Mouse (Mus musculus) lung, adult 2 months (tissue): ENCODE data around the gene Plce1. TPM values are rescaled to one million over a fixed set of nuclear protein-coding genes. Genes with fewer than 3 reads are reported as not detected.

ENCODE experiments used
- DNase-seq: peaks from one replicate; pipeline ENCODE4 v3.0.0; 2022
- H3K4me1 ChIP-seq: fragments of 200-500 bp; 2 replicates; pipeline ENCODE4 v1.6.1; 2011; ENCODE audit warnings: low read length; ENCODE audit not compliant: control insufficient read depth, insufficient read depth
- H3K4me3 ChIP-seq: fragments of 200-500 bp; replicated peaks from 2 replicates; pipeline ENCODE3; 2011; ENCODE audit warnings: low read depth, mild to moderate bottlenecking, control low read depth, low read length; ENCODE audit errors: extremely low read depth
- CTCF ChIP-seq: fragments of 200-500 bp; IDR thresholded peaks from 2 replicates; pipeline ENCODE4 v1.5.1; 2011; ENCODE audit warnings: mild to moderate bottlenecking, low read length, control low read depth; ENCODE audit not compliant: insufficient read depth
- POLR2A ChIP-seq: fragments of 200-500 bp; IDR thresholded peaks from 2 replicates; pipeline ENCODE4 v1.6.1; 2011; ENCODE audit warnings: low read depth, mild to moderate bottlenecking, control low read depth, low read length, borderline replicate concordance; ENCODE audit errors: extremely low read depth
- WGBS: fragments of 180-500 bp; shearing (Covaris S2); methylation state at CpG from one replicate; pipeline ENCODE4 v1.1.7; 2018; 5-methylcytosine and 5-hydroxymethylcytosine counted together
- polyA plus RNA-seq: library from polyadenylated mRNA; depleted of rRNA; stranded (reverse); fragments of >200 nt; gene quantifications from 2 replicates; pipeline ENCODE4 v1.2.3, GENCODE M21; 2012

The Plce1 gene
- polyA plus RNA-seq, 1 experiment, result 9.0 TPM

DNA sequence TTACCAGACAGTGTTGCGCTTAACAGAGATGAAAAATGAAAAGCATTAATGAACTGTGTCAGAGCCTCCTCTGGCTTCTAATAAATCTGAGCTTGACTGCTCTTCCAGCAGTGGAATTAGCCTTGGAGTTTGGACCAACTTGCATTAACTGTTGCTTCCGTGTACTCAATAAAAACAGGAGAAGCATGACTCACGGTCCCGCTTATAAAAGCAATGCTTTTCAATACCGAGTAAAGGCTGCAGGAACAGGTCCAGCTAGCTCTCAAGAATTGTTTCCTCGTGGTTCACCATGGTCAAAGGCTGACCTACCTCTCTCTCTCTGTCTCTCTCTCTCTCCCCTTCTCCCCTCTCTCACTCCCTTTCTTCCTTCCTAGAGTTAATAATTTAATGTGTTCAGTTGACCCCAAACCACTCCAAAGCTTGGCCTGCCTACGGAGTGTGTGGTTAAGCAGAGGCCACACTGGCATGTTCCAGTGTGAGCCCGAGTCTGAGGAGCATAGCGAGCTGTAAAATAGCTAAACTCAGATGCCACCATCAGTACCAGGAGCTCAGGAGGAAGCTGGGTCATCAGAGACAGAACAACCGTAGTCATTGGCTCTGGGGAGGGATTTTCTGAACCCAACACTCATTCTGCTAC is 10.5 kb upstream of the Plce1 start:
- WGBS, result 69% methylated on average over 10 of the region's 10 CpGs
- H3K4me1 ChIP-seq, result no peaks in the 10 kb centered on the region
- DNase-seq, result no peak
- no peak overlapping the region for H3K4me3 ChIP-seq
- TF ChIP-seq CTCF (no peak), POLR2A (no peak)

- Histone ChIP-seq H3K4me3 (no peak overlapping the region), H3K4me1 (no peaks in the 10 kb centered on the region)
- peak; percentile 49 for DNase-seq
- TF ChIP-seq POLR2A, result no peak
- no peak for TF ChIP-seq CTCF
- 43% methylated on average over 7 of the region's 7 CpGs for WGBS
These were observed 5.5 kb upstream of the Plce1 start for GRCm38 (mm10) chr19:38475394-38475793.

GRCm38 (mm10) chr19:38478286-38478685 is 2.6 kb upstream of the Plce1 start:
- H3K4me1 ChIP-seq, result no peaks in the 10 kb centered on the region
- TF ChIP-seq CTCF (no peak), POLR2A (no peak)
- H3K4me3 ChIP-seq, result no peak overlapping the region
- 61% methylated on average over 5 of the region's 5 CpGs for WGBS
- no peak for DNase-seq

DNA sequence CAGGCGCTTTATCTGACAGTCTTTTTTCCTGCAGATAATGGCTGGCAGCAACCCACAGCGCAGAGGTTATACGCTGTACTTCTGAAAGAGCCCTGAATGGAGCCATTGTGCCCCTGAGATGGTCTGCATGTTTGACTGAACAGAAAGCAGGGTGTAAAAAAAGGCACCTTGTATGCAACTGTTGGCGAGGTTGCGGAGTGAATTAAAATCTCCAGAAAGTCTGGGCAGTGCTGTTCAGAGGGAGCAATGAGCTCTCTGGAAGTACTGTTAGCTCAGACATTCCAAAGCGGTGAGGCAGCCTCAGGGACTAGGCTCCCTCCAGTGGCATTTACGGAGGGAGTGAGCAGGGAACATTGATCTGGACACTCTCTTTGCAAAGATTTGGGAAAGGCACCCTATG is 2.0 kb upstream of the Plce1 start:
- DNase-seq, result no peak
- TF ChIP-seq CTCF (peak; percentile 16; the same call in 1 of the 2 replicates), POLR2A (no peak)
- WGBS, result 36% methylated on average over 7 of the region's 7 CpGs
- H3K4me1 ChIP-seq, result no peaks in the 10 kb centered on the region
- H3K4me3 ChIP-seq, result no peak overlapping the region

DNA sequence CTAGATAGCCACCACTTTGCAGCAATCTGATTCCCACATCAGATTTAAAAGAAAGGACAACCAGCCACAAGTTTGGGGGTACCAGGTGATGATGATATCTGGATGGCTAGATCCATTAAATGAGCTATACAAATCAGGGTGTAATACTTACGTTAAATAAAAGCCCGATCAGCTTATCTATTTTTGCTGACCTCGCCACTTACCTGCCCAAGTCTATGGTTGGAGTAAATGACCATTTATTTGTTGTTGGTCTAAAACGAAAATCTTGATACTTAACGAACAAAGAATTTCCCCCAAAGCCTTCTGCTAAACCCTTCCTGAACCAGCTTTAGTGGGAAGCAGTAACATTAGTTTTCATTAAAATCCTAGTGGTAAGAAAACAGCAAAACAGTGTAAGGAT is 1.4 kb upstream of the Plce1 start:
- H3K4me1 ChIP-seq, result no peaks in the 10 kb centered on the region
- WGBS, result 73% methylated on average over 5 of the region's 5 CpGs

DNA sequence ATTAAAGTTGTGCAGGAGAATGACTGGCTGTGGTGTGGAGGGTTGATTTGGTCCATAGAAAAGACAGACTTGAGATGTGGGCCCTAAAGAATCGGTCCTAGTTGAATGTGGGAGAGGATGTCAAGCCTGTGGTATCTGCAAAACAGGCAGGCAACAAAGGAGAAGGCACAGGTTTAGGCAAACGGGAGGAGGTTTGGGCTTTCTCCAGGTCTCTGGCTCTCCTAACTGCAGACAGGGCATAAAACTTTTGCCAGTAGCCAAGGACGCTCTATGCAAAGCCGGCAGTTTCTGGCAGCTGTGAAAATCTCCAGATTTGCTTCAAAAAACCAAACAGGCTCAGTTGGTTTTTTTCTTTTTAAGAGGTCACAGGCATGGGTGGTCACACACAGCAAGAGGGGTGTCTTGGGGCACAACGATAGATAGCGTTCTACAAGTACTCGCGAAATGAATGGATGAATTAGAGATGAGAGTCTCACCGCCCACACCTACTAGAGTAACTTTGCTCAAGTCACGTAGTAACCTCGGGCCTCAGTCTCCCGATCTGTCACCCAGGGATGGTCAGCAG is 671 bp upstream of the Plce1 start:
- H3K4me3 ChIP-seq, result peak overlapping the region; percentile 19

More for the DNA sequence above, 1.4 kb upstream of the Plce1 start:
- TF ChIP-seq CTCF (no peak), POLR2A (no peak)
- DNase-seq, result no peak
- H3K4me3 ChIP-seq, result no peak overlapping the region

DNA sequence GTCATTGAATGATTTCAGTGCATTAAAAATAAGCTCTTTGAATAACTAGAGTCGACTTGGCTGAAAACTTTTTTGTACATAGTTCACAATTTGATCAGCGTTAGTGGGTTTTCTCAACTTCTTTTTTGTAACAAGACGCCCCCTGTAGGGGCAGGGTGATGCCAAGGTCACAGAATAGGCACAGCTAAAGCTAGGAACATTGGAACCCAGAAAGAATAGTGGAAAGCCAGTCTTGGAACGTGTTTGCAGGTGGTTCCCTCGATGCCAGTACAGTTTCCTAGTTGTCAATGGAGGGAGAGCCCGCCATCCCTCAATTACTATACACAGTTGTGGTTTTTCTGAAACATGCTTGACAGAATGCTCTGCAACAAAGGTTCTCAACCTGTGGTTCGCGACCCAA is 997 bp downstream of the Plce1 start:
- no peak for TF ChIP-seq POLR2A
- TF ChIP-seq CTCF, result no peak
- WGBS, result 20% methylated on average over 8 of the region's 8 CpGs
- no peak for DNase-seq
- H3K4me1 ChIP-seq, result no peaks in the 10 kb centered on the region
- peak overlapping the region; percentile 57 for H3K4me3 ChIP-seq

More for the DNA sequence above, 671 bp upstream of the Plce1 start:
- 17% methylated on average over 12 of the region's 12 CpGs for whole genome bisulfite sequencing
- DNase-seq, result no peak
- TF ChIP-seq CTCF (no peak), POLR2A (no peak)
- no peaks in the 10 kb centered on the region for H3K4me1 ChIP-seq

- TF ChIP-seq POLR2A, result no peak
- no peak for TF ChIP-seq CTCF
- H3K4me3 ChIP-seq, result no peak overlapping the region
- no peaks in the 10 kb centered on the region for H3K4me1 ChIP-seq
- DNase-seq, result no peak
- 31% methylated on average over 19 of the region's 19 CpGs for WGBS
These were observed 1.7 kb downstream of the Plce1 start for GRCm38 (mm10) chr19:38482406-38483181.

GRCm38 (mm10) chr19:38485779-38486555 is 5.1 kb downstream of the Plce1 start:
- H3K4me3 ChIP-seq, result no peak overlapping the region
- TF ChIP-seq CTCF, result no peak
- TF ChIP-seq POLR2A, result no peak
- no peak for DNase-seq
- WGBS, result 36% methylated on average over 11 of the region's 11 CpGs
- no peaks in the 10 kb centered on the region for H3K4me1 ChIP-seq
